Mouse (Mus musculus): Measurements from ENCODE around the gene Jarid2. TPM values are rescaled to one million over a fixed set of nuclear protein-coding genes. Genes with fewer than 3 reads are reported as not detected.

The Jarid2 gene
- polyA plus RNA-seq, 1 experiment from 2014 or later = 28.0 TPM

DNA sequence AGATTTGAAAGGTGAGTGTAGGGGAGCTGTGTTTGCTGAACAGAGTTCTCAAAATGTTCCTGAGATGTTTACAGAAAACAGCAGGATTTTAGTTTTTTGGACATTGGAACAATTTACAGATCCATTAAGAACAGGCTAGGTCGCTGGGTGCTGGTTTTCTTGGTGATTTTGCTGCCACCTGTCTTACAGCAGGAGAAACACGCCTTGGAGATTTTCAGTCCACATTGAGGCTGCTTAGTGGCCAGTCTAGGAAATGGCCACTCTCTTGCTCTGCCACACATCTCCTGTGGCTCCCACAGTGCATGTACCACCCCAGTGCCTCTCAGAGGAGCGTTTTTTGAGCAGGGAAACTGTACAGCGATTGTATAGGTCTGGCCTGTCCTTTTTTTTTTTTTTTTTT, 57.0 kb downstream of the Jarid2 start:
- no peaks in the 10 kb centered on the region for H3K9me3 ChIP-seq (ENCODE audit: control insufficient read depth, low read length)
- no peak overlapping the region for H3K27ac ChIP-seq (ENCODE audit: low read depth, low read length)
- peak; percentile 54; the same call in 1 of the 2 replicates for ATAC-seq (ENCODE audit: low read depth)
- H3K9ac ChIP-seq (replicated peaks; ENCODE audit: low read depth, low read length) = no peak overlapping the region
- WGBS = 29% methylated on average over 4 of the region's 4 CpGs
- H3K4me1 ChIP-seq (ENCODE audit: control insufficient read depth, insufficient read depth, low read length) = peaks cover 4% of the 10 kb centered on the region; the same call in 1 of the 2 replicates
- no peak overlapping the region for H3K4me3 ChIP-seq (ENCODE audit: low read depth, low read length)
- H3K36me3 ChIP-seq (ENCODE audit: control insufficient read depth, insufficient read depth, low read length) = no peaks in the 10 kb centered on the region
- H3K27me3 ChIP-seq (ENCODE audit: control insufficient read depth, insufficient read depth, low read length) = no peaks in the 10 kb centered on the region
- H3K4me2 ChIP-seq (ENCODE audit: low read depth, low read length) = no peak overlapping the region

- H3K9me3 ChIP-seq (ENCODE audit: control insufficient read depth, low read length) = no peaks in the 10 kb centered on the region
- no peak overlapping the region for H3K9ac ChIP-seq (replicated peaks; ENCODE audit: low read depth, low read length)
- 86% methylated on average over 9 of the region's 9 CpGs for WGBS
- H3K27me3 ChIP-seq (ENCODE audit: control insufficient read depth, insufficient read depth, low read length) = no peaks in the 10 kb centered on the region
- H3K4me1 ChIP-seq (ENCODE audit: control insufficient read depth, insufficient read depth, low read length) = peaks cover 4% of the 10 kb centered on the region; the same call in 1 of the 2 replicates
- no peak overlapping the region for H3K27ac ChIP-seq (ENCODE audit: low read depth, low read length)
- H3K4me3 ChIP-seq (ENCODE audit: low read depth, low read length) = no peak overlapping the region
- no peak overlapping the region for H3K4me2 ChIP-seq (ENCODE audit: low read depth, low read length)
- ATAC-seq (ENCODE audit: low read depth) = no peak
- H3K36me3 ChIP-seq (ENCODE audit: control insufficient read depth, insufficient read depth, low read length) = no peaks in the 10 kb centered on the region
These were observed 59.3 kb downstream of the Jarid2 start for GRCm38 (mm10) chr13:44788352-44789125.

DNA sequence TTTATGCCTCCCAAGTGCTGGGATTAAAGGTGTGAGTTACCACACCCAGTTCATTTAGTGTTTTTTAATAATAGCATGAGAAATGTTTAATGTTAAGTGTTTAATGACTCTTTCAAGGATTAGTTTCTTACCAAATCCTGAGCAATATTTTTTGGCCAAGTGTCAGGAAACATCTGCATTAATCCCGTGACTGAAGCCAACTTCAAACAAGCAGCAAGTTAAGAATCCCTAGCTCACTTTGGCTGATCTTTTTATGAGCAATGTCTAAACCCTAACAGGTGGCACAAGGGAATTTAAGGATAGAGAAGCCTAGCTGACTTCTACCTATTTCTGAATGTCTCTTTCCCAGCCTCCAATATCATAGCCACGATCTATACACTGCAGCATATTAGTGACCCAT, 60.7 kb downstream of the Jarid2 start:
- ATAC-seq (ENCODE audit: low read depth) = no peak
- no peaks in the 10 kb centered on the region for H3K36me3 ChIP-seq (ENCODE audit: control insufficient read depth, insufficient read depth, low read length)
- no peak overlapping the region for H3K4me3 ChIP-seq (ENCODE audit: low read depth, low read length)
- no peak overlapping the region for H3K4me2 ChIP-seq (ENCODE audit: low read depth, low read length)
- no peaks in the 10 kb centered on the region for H3K9me3 ChIP-seq (ENCODE audit: control insufficient read depth, low read length)
- peaks cover 4% of the 10 kb centered on the region; the same call in 1 of the 2 replicates for H3K4me1 ChIP-seq (ENCODE audit: control insufficient read depth, insufficient read depth, low read length)
- H3K27me3 ChIP-seq (ENCODE audit: control insufficient read depth, insufficient read depth, low read length) = no peaks in the 10 kb centered on the region
- H3K9ac ChIP-seq (replicated peaks; ENCODE audit: low read depth, low read length) = no peak overlapping the region
- no peak overlapping the region for H3K27ac ChIP-seq (ENCODE audit: low read depth, low read length)
- 67% methylated on average over 2 of the region's 2 CpGs for WGBS

- H3K4me2 ChIP-seq (ENCODE audit: low read depth, low read length) = no peak overlapping the region
- H3K9ac ChIP-seq (replicated peaks; ENCODE audit: low read depth, low read length) = no peak overlapping the region
- no peak for ATAC-seq (ENCODE audit: low read depth)
- no peak overlapping the region for H3K27ac ChIP-seq (ENCODE audit: low read depth, low read length)
- H3K9me3 ChIP-seq (ENCODE audit: control insufficient read depth, low read length) = no peaks in the 10 kb centered on the region
- no peaks in the 10 kb centered on the region for H3K27me3 ChIP-seq (ENCODE audit: control insufficient read depth, insufficient read depth, low read length)
- no peak overlapping the region for H3K4me3 ChIP-seq (ENCODE audit: low read depth, low read length)
- WGBS = 75% methylated on average over 3 of the region's 3 CpGs
- no peaks in the 10 kb centered on the region for H3K36me3 ChIP-seq (ENCODE audit: control insufficient read depth, insufficient read depth, low read length)
- peaks cover 4% of the 10 kb centered on the region; the same call in 1 of the 2 replicates for H3K4me1 ChIP-seq (ENCODE audit: control insufficient read depth, insufficient read depth, low read length)
These were observed 63.2 kb downstream of the Jarid2 start for GRCm38 (mm10) chr13:44792361-44792892.

- Histone ChIP-seq H3K27ac (ENCODE audit: low read depth, low read length) (no peak overlapping the region), H3K4me1 (ENCODE audit: control insufficient read depth, insufficient read depth, low read length) (peaks cover 8% of the 10 kb centered on the region; the same call in 1 of the 2 replicates), H3K36me3 (ENCODE audit: control insufficient read depth, insufficient read depth, low read length) (no peaks in the 10 kb centered on the region), H3K4me3 (ENCODE audit: low read depth, low read length) (no peak overlapping the region), H3K9me3 (ENCODE audit: control insufficient read depth, low read length) (no peaks in the 10 kb centered on the region), H3K27me3 (ENCODE audit: control insufficient read depth, insufficient read depth, low read length) (no peaks in the 10 kb centered on the region), H3K4me2 (ENCODE audit: low read depth, low read length) (no peak overlapping the region), H3K9ac (replicated peaks; ENCODE audit: low read depth, low read length) (no peak overlapping the region)
- no peak for ATAC-seq (ENCODE audit: low read depth)
- WGBS = 26% methylated on average over 3 of the region's 3 CpGs
These were observed 66.6 kb downstream of the Jarid2 start for GRCm38 (mm10) chr13:44795891-44796290.

- H3K27me3 ChIP-seq (ENCODE audit: control insufficient read depth, insufficient read depth, low read length) = no peaks in the 10 kb centered on the region
- no peak overlapping the region for H3K9ac ChIP-seq (replicated peaks; ENCODE audit: low read depth, low read length)
- H3K4me2 ChIP-seq (ENCODE audit: low read depth, low read length) = no peak overlapping the region
- H3K4me1 ChIP-seq (ENCODE audit: control insufficient read depth, insufficient read depth, low read length) = peaks cover 8% of the 10 kb centered on the region; the same call in 1 of the 2 replicates
- H3K36me3 ChIP-seq (ENCODE audit: control insufficient read depth, insufficient read depth, low read length) = no peaks in the 10 kb centered on the region
- ATAC-seq (ENCODE audit: low read depth) = no peak
- no peak overlapping the region for H3K4me3 ChIP-seq (ENCODE audit: low read depth, low read length)
- no peak overlapping the region for H3K27ac ChIP-seq (ENCODE audit: low read depth, low read length)
- 62% methylated on average over 2 of the region's 2 CpGs for WGBS
- no peaks in the 10 kb centered on the region for H3K9me3 ChIP-seq (ENCODE audit: control insufficient read depth, low read length)
These were observed 67.5 kb downstream of the Jarid2 start for GRCm38 (mm10) chr13:44796775-44797174.

- no peaks in the 10 kb centered on the region for H3K36me3 ChIP-seq (ENCODE audit: control insufficient read depth, insufficient read depth, low read length)
- no peak overlapping the region for H3K27ac ChIP-seq (ENCODE audit: low read depth, low read length)
- no peak overlapping the region for H3K4me2 ChIP-seq (ENCODE audit: low read depth, low read length)
- no peaks in the 10 kb centered on the region for H3K27me3 ChIP-seq (ENCODE audit: control insufficient read depth, insufficient read depth, low read length)
- no peaks in the 10 kb centered on the region for H3K9me3 ChIP-seq (ENCODE audit: control insufficient read depth, low read length)
- WGBS = 73% methylated on average over 3 of the region's 3 CpGs
- peaks cover 8% of the 10 kb centered on the region; the same call in 1 of the 2 replicates for H3K4me1 ChIP-seq (ENCODE audit: control insufficient read depth, insufficient read depth, low read length)
- ATAC-seq (ENCODE audit: low read depth) = no peak
- no peak overlapping the region for H3K4me3 ChIP-seq (ENCODE audit: low read depth, low read length)
- H3K9ac ChIP-seq (replicated peaks; ENCODE audit: low read depth, low read length) = no peak overlapping the region
These were observed 69.0 kb downstream of the Jarid2 start for GRCm38 (mm10) chr13:44798280-44798679.

DNA sequence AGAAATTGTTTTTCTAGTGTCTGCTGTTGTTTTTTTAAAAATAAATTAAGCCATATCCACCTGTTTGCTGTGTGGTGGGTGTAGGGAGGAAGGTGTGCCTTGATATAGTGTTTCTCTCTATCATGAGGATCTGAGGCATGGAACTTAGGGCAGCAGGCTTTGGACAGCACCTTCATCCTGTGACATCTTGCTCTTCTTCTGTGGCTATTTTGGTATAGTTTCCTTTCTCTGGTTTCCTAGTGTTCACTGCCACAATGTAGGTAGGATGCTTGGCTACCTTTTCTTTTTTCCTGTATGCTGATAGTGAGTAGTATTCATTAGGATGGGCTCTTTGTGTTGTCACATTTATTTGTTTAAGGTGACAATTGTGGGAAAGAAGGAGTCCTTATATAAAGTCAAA, 69.9 kb downstream of the Jarid2 start:
- peaks cover 8% of the 10 kb centered on the region; the same call in 1 of the 2 replicates for H3K4me1 ChIP-seq (ENCODE audit: control insufficient read depth, insufficient read depth, low read length)
- no peaks in the 10 kb centered on the region for H3K27me3 ChIP-seq (ENCODE audit: control insufficient read depth, insufficient read depth, low read length)
- no peak overlapping the region for H3K9ac ChIP-seq (replicated peaks; ENCODE audit: low read depth, low read length)
- no peak overlapping the region for H3K27ac ChIP-seq (ENCODE audit: low read depth, low read length)
- no peaks in the 10 kb centered on the region for H3K36me3 ChIP-seq (ENCODE audit: control insufficient read depth, insufficient read depth, low read length)
- no peak overlapping the region for H3K4me2 ChIP-seq (ENCODE audit: low read depth, low read length)
- no peak for ATAC-seq (ENCODE audit: low read depth)
- no peaks in the 10 kb centered on the region for H3K9me3 ChIP-seq (ENCODE audit: control insufficient read depth, low read length)
- H3K4me3 ChIP-seq (ENCODE audit: low read depth, low read length) = no peak overlapping the region

DNA sequence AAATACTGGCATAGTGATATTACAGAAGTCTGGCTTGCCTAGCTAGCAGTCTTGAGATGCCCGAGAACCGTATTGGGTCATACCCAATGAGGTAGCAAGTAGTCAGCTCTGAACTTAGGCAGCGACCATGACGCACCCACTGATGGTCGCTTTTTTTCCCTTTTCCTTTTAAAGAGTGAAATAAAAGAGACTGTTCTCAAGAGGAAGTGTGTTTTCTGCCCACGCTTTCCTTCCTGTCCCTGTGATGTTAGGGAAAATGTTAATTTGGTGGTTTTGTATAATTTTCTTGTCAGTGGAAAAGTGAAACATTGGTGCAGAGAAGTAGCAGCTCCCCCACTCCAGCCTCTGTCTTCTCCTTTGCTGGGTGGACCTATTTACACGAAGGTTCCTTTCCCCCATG, 70.8 kb downstream of the Jarid2 start:
- Histone ChIP-seq H3K4me2 (ENCODE audit: low read depth, low read length) (no peak overlapping the region), H3K27ac (ENCODE audit: low read depth, low read length) (no peak overlapping the region), H3K9ac (replicated peaks; ENCODE audit: low read depth, low read length) (no peak overlapping the region), H3K27me3 (ENCODE audit: control insufficient read depth, insufficient read depth, low read length) (no peaks in the 10 kb centered on the region), H3K4me1 (ENCODE audit: control insufficient read depth, insufficient read depth, low read length) (peaks cover 8% of the 10 kb centered on the region; the same call in 1 of the 2 replicates), H3K9me3 (ENCODE audit: control insufficient read depth, low read length) (no peaks in the 10 kb centered on the region), H3K36me3 (ENCODE audit: control insufficient read depth, insufficient read depth, low read length) (no peaks in the 10 kb centered on the region), H3K4me3 (ENCODE audit: low read depth, low read length) (no peak overlapping the region)
- no peak for ATAC-seq (ENCODE audit: low read depth)
- WGBS = 90% methylated on average over 7 of the region's 7 CpGs
